Mouse (Mus musculus) spleen, adult 2 months (tissue): ENCODE results near the gene Igfbp2. TPM values are rescaled to one million over a fixed set of nuclear protein-coding genes. Genes with fewer than 3 reads are reported as not detected.

Experiments used
- DNase-seq, 2 experiments: peaks; one replicate each; pipeline versions ENCODE4 v3.0.0 to v3.0.0-alpha.2; 2012 to 2021; ENCODE audit warnings: low spot score in 2 of 2, low read depth in 1 of 2
- H3K27ac ChIP-seq: fragments of 200-500 bp; 2 replicates; pipeline ENCODE4 v1.5.1; 2012; ENCODE audit warnings: low read length, inconsistent platforms; ENCODE audit not compliant: insufficient read depth
- H3K27me3 ChIP-seq: fragments of 200-500 bp; 2 replicates; pipeline ENCODE4 v1.6.1; 2012; ENCODE audit warnings: mild to moderate bottlenecking, moderate library complexity, low read length, inconsistent platforms; ENCODE audit not compliant: control insufficient read depth, insufficient read depth
- H3K36me3 ChIP-seq: fragments of 200-500 bp; 2 replicates; pipeline ENCODE4 v1.6.1; 2012; ENCODE audit warnings: mild to moderate bottlenecking, low read length, inconsistent platforms; ENCODE audit not compliant: control insufficient read depth, insufficient read depth
- H3K4me1 ChIP-seq: fragments of 200-500 bp; 2 replicates; pipeline ENCODE4 v1.6.1; 2011; ENCODE audit warnings: inconsistent platforms; ENCODE audit not compliant: control insufficient read depth, insufficient read depth, insufficient read length
- H3K4me3 ChIP-seq: fragments of 200-500 bp; 2 replicates; pipeline ENCODE4 v1.5.1; 2011; ENCODE audit warnings: mild to moderate bottlenecking, inconsistent platforms; ENCODE audit not compliant: insufficient read depth, insufficient read length; ENCODE audit errors: extremely low read depth
- CTCF ChIP-seq: fragments of 200-500 bp; IDR thresholded peaks from 2 replicates; pipeline ENCODE4 v1.5.1; 2011; ENCODE audit warnings: mild to moderate bottlenecking, inconsistent platforms; ENCODE audit not compliant: insufficient read depth, insufficient read length, insufficient replicate concordance; ENCODE audit errors: extremely low read depth
- POLR2A ChIP-seq: fragments of 200-500 bp; IDR thresholded peaks from 2 replicates; pipeline ENCODE4 v1.6.1; 2011; ENCODE audit warnings: low read depth, low read length, inconsistent platforms
- WGBS: fragments of 180-500 bp; shearing (Covaris S2); methylation state at CpG from one replicate; pipeline ENCODE4 v1.1.7; 2018; 5-methylcytosine and 5-hydroxymethylcytosine counted together
- polyA plus RNA-seq: library from polyadenylated mRNA; depleted of rRNA; stranded (reverse); fragments of >200 nt; gene quantifications from 2 replicates; pipeline ENCODE4 v1.2.3, GENCODE M21; 2012

Gene Igfbp2
- polyA plus RNA-seq, 1 experiment: 7.5 TPM

GRCm38 (mm10) chr1:72825921-72826320, 1.6 kb downstream of the Igfbp2 start:
- WGBS: 20% methylated on average over 4 of the region's 4 CpGs
- peaks cover 3% of the 10 kb centered on the region; the same call in 1 of the 2 replicates for H3K4me1 ChIP-seq
- no peak overlapping the region for H3K4me3 ChIP-seq
- no peak overlapping the region for H3K27ac ChIP-seq
- H3K27me3 ChIP-seq: peaks cover 7% of the 10 kb centered on the region; the same call in 1 of the 2 replicates
- TF ChIP-seq CTCF (no peak), POLR2A (no peak)
- H3K36me3 ChIP-seq: no peaks in the 10 kb centered on the region
- DNase-seq: no peak

- peaks cover 7% of the 10 kb centered on the region; the same call in 1 of the 2 replicates for H3K27me3 ChIP-seq
- WGBS: 21% methylated on average over 6 of the region's 6 CpGs
- TF ChIP-seq POLR2A (no peak), CTCF (no peak)
Observed at GRCm38 (mm10) chr1:72826446-72826845, 2.1 kb downstream of the Igfbp2 start.

GRCm38 (mm10) chr1:72826931-72827330, 2.6 kb downstream of the Igfbp2 start:
- Histone ChIP-seq H3K27ac (no peak overlapping the region), H3K27me3 (peaks cover 7% of the 10 kb centered on the region; the same call in 1 of the 2 replicates), H3K4me1 (peaks cover 3% of the 10 kb centered on the region; the same call in 1 of the 2 replicates), H3K4me3 (no peak overlapping the region), H3K36me3 (no peaks in the 10 kb centered on the region)
- DNase-seq: no peak
- TF ChIP-seq CTCF (no peak), POLR2A (no peak)
- WGBS: 16% methylated on average over 7 of the region's 7 CpGs

More at GRCm38 (mm10) chr1:72826446-72826845, 2.1 kb downstream of the Igfbp2 start:
- H3K36me3 ChIP-seq: no peaks in the 10 kb centered on the region
- H3K27ac ChIP-seq: no peak overlapping the region
- peaks cover 3% of the 10 kb centered on the region; the same call in 1 of the 2 replicates for H3K4me1 ChIP-seq
- H3K4me3 ChIP-seq: no peak overlapping the region
- DNase-seq: no peak

GRCm38 (mm10) chr1:72827411-72828315, 3.4 kb downstream of the Igfbp2 start:
- Histone ChIP-seq H3K36me3 (no peaks in the 10 kb centered on the region), H3K27ac (no peak overlapping the region), H3K27me3 (peaks cover 7% of the 10 kb centered on the region; the same call in 1 of the 2 replicates), H3K4me3 (no peak overlapping the region), H3K4me1 (peaks cover 3% of the 10 kb centered on the region; the same call in 1 of the 2 replicates)
- TF ChIP-seq CTCF: no peak
- no peak for TF ChIP-seq POLR2A
- no peak for DNase-seq
- 47% methylated on average over 12 of the region's 12 CpGs for WGBS

GRCm38 (mm10) chr1:72828843-72829242, 4.5 kb downstream of the Igfbp2 start:
- WGBS: 87% methylated on average over 5 of the region's 5 CpGs
- H3K27ac ChIP-seq: no peak overlapping the region
- peaks cover 7% of the 10 kb centered on the region; the same call in 1 of the 2 replicates for H3K27me3 ChIP-seq
- no peak overlapping the region for H3K4me3 ChIP-seq
- H3K4me1 ChIP-seq: peaks cover 3% of the 10 kb centered on the region; the same call in 1 of the 2 replicates
- TF ChIP-seq POLR2A: no peak
- TF ChIP-seq CTCF: no peak
- DNase-seq: no peak
- no peaks in the 10 kb centered on the region for H3K36me3 ChIP-seq

GRCm38 (mm10) chr1:72830485-72830884, 6.2 kb downstream of the Igfbp2 start:
- Histone ChIP-seq H3K4me1 (no peaks in the 10 kb centered on the region), H3K27ac (no peak overlapping the region), H3K36me3 (no peaks in the 10 kb centered on the region), H3K27me3 (no peaks in the 10 kb centered on the region), H3K4me3 (no peak overlapping the region)
- DNase-seq: no peak
- 66% methylated on average over 2 of the region's 2 CpGs for WGBS
- TF ChIP-seq CTCF (no peak), POLR2A (no peak)

GRCm38 (mm10) chr1:72832715-72833153, 8.4 kb downstream of the Igfbp2 start:
- H3K27ac ChIP-seq: no peak overlapping the region
- no peak for TF ChIP-seq CTCF
- no peak for TF ChIP-seq POLR2A
- no peaks in the 10 kb centered on the region for H3K27me3 ChIP-seq
- no peak overlapping the region for H3K4me3 ChIP-seq
- no peak for DNase-seq
- no peaks in the 10 kb centered on the region for H3K4me1 ChIP-seq
- 70% methylated on average over 3 of the region's 3 CpGs for WGBS
- H3K36me3 ChIP-seq: no peaks in the 10 kb centered on the region
